Mouse (Mus musculus) intestine, embryonic 14.5 days (tissue): ENCODE measurements around the gene Fam81b. TPM values are rescaled to one million over a fixed set of nuclear protein-coding genes. Genes with fewer than 3 reads are reported as not detected.
"Not testable (repeated sequence)": the region's sequence is repeated elsewhere in the genome, so short reads cannot be mapped to it uniquely, and the experiment has no call there.

Experiments used
- ATAC-seq: fragments of 200-750 bp; cut with Nextera tagmentation; replicated peaks from 2 replicates; pipeline ENCODE4 v1.8.0; 2017; ENCODE audit warnings: low read depth, moderate number of reproducible peaks, moderate TSS enrichment, moderate library complexity; ENCODE audit not compliant: low FRiP score, low TSS enrichment
- DNase-seq: peaks from one replicate; pipeline ENCODE4 v3.0.0-alpha.2; 2018; ENCODE audit warnings: low spot score
- H3K27ac ChIP-seq: fragments of 300-500 bp; sonication (generic); 2 replicates; pipeline ENCODE4 v1.5.1; 2014; ENCODE audit warnings: low read depth, mild to moderate bottlenecking, control low read depth
- H3K27me3 ChIP-seq: fragments of 300-500 bp; sonication (generic); replicated peaks from 2 replicates; pipeline ENCODE4 v1.6.1; 2014; ENCODE audit warnings: low read length, control low read depth; ENCODE audit not compliant: control insufficient read depth, insufficient read depth
- H3K36me3 ChIP-seq: fragments of 300-500 bp; sonication (generic); 2 replicates; pipeline ENCODE4 v1.6.1; 2014; ENCODE audit warnings: low read length, control low read depth; ENCODE audit not compliant: control insufficient read depth, insufficient read depth
- H3K4me1 ChIP-seq: fragments of 300-500 bp; sonication (generic); replicated peaks from 2 replicates; pipeline ENCODE4 v1.6.1; 2014; ENCODE audit warnings: low read length, control low read depth, mixed read lengths; ENCODE audit not compliant: control insufficient read depth, insufficient read depth
- H3K4me2 ChIP-seq: fragments of 300-500 bp; sonication (generic); 2 replicates; pipeline ENCODE4 v1.6.1; 2014; ENCODE audit warnings: low read length
- H3K4me3 ChIP-seq: fragments of 300-500 bp; sonication (generic); 2 replicates; pipeline ENCODE4 v1.5.1; 2014; ENCODE audit warnings: low read depth, low read length, control low read depth, mixed read lengths
- H3K9ac ChIP-seq: fragments of 300-500 bp; sonication (generic); 2 replicates; pipeline ENCODE4 v1.6.1; 2014; ENCODE audit warnings: mild to moderate bottlenecking, low read length
- H3K9me3 ChIP-seq: fragments of 300-500 bp; sonication (generic); 2 replicates; pipeline ENCODE4 v1.6.1; 2016; ENCODE audit warnings: low read length, control low read depth; ENCODE audit not compliant: control insufficient read depth
- WGBS: fragments of 180-500 bp; shearing (Covaris S2); extraction: QIAGEN DNeasy Blood & Tissue Kit; methylation state at CpG from one replicate; pipeline ENCODE4 v1.1.7; 2014; 5-methylcytosine and 5-hydroxymethylcytosine counted together
- polyA plus RNA-seq: library from polyadenylated mRNA; unstranded; fragments of >200 nt; fragmentation: Nextera tagmentation; extraction: Ambion mirVana; gene quantifications from 2 replicates; pipeline ENCODE4 v1.2.1, GENCODE M21; 2014

Fam81b gene
- not detected in 2 replicates for polyA plus RNA-seq

GRCm38 (mm10) chr13:76304637-76305122 lies at the start of gene Fam81b:
Gene Fam81b, minus strand, starts transcription at chr13:76305072.
- Histone ChIP-seq H3K4me2 (no peak within 1 kb of the TSS), H3K27ac (no peak within 1 kb of the TSS), H3K4me3 (no peak within 1 kb of the TSS), H3K4me1 (no peaks in the 10 kb centered on the region), H3K9ac (no peak within 1 kb of the TSS), H3K36me3 (no peaks in the 10 kb centered on the region), H3K9me3 (no peaks in the 10 kb centered on the region), H3K27me3 (no peaks in the 10 kb centered on the region)
- ATAC-seq (no peak), DNase-seq (no peak)
- WGBS, result 42% methylated on average over 7 of the region's 7 CpGs

- WGBS, result 73% methylated on average over 19 of the region's 21 CpGs
- not testable (repeated sequence) for ATAC-seq, H3K36me3 ChIP-seq, H3K4me1 ChIP-seq, H3K4me2 ChIP-seq, H3K27ac ChIP-seq, H3K27me3 ChIP-seq, DNase-seq, H3K9ac ChIP-seq, H3K4me3 ChIP-seq, H3K9me3 ChIP-seq
These were observed 41.1 kb upstream of the Fam81b start for GRCm38 (mm10) chr13:76345941-76346340.

- Histone ChIP-seq H3K4me2 (no peak overlapping the region), H3K27ac (no peak overlapping the region), H3K27me3 (no peaks in the 10 kb centered on the region), H3K9ac (no peak overlapping the region), H3K4me1 (no peaks in the 10 kb centered on the region), H3K9me3 (no peaks in the 10 kb centered on the region), H3K4me3 (no peak overlapping the region), H3K36me3 (no peaks in the 10 kb centered on the region)
- no peak for ATAC-seq
- no peak for DNase-seq
- WGBS, result 29% methylated on average over 3 of the region's 3 CpGs
These were observed 13.8 kb upstream of the Fam81b start for GRCm38 (mm10) chr13:76318635-76319034.

- Histone ChIP-seq H3K36me3 (no peaks in the 10 kb centered on the region), H3K4me3 (no peak overlapping the region), H3K27ac (no peak overlapping the region), H3K27me3 (no peaks in the 10 kb centered on the region), H3K9me3 (no peaks in the 10 kb centered on the region), H3K4me1 (no peaks in the 10 kb centered on the region), H3K4me2 (no peak overlapping the region), H3K9ac (no peak overlapping the region)
- WGBS, result 83% methylated on average over 7 of the region's 7 CpGs
- ATAC-seq (no peak), DNase-seq (no peak)
These were observed 6.7 kb upstream of the Fam81b start for GRCm38 (mm10) chr13:76311580-76311979.

GRCm38 (mm10) chr13:76308811-76309210 lies 3.9 kb upstream of the Fam81b start:
- ATAC-seq (no peak), DNase-seq (no peak)
- H3K27ac ChIP-seq, result no peak overlapping the region
- H3K36me3 ChIP-seq, result no peaks in the 10 kb centered on the region
- H3K27me3 ChIP-seq, result no peaks in the 10 kb centered on the region
- H3K4me1 ChIP-seq, result no peaks in the 10 kb centered on the region
- 81% methylated on average over 1 of the region's 1 CpGs for WGBS
- no peak overlapping the region for H3K9ac ChIP-seq
- no peak overlapping the region for H3K4me2 ChIP-seq
- H3K9me3 ChIP-seq, result no peaks in the 10 kb centered on the region
- H3K4me3 ChIP-seq, result no peak overlapping the region

GRCm38 (mm10) chr13:76305655-76306365 lies 938 bp upstream of the Fam81b start:
- Histone ChIP-seq H3K4me2 (no peak overlapping the region), H3K27ac (no peak overlapping the region), H3K27me3 (no peaks in the 10 kb centered on the region), H3K9me3 (no peaks in the 10 kb centered on the region), H3K36me3 (no peaks in the 10 kb centered on the region), H3K4me1 (no peaks in the 10 kb centered on the region), H3K9ac (no peak overlapping the region), H3K4me3 (no peak overlapping the region)
- DNase-seq (no peak), ATAC-seq (no peak)
- 48% methylated on average over 2 of the region's 2 CpGs for WGBS

GRCm38 (mm10) chr13:76305241-76305640 lies 369 bp upstream of the Fam81b start:
- H3K4me1 ChIP-seq, result no peaks in the 10 kb centered on the region
- DNase-seq (no peak), ATAC-seq (no peak)
- H3K27me3 ChIP-seq, result no peaks in the 10 kb centered on the region
- H3K9ac ChIP-seq, result no peak overlapping the region
- no peak overlapping the region for H3K27ac ChIP-seq
- no peaks in the 10 kb centered on the region for H3K9me3 ChIP-seq
- no peak overlapping the region for H3K4me2 ChIP-seq
- 92% methylated on average over 3 of the region's 3 CpGs for WGBS
- H3K4me3 ChIP-seq, result no peak overlapping the region
- no peaks in the 10 kb centered on the region for H3K36me3 ChIP-seq

GRCm38 (mm10) chr13:76304201-76304600 lies 671 bp downstream of the Fam81b start:
- Histone ChIP-seq H3K9ac (no peak overlapping the region), H3K9me3 (no peaks in the 10 kb centered on the region), H3K27me3 (no peaks in the 10 kb centered on the region), H3K4me1 (no peaks in the 10 kb centered on the region), H3K27ac (no peak overlapping the region), H3K4me2 (no peak overlapping the region), H3K4me3 (no peak overlapping the region), H3K36me3 (no peaks in the 10 kb centered on the region)
- DNase-seq (no peak), ATAC-seq (no peak)
- 85% methylated on average over 1 of the region's 1 CpGs for WGBS

GRCm38 (mm10) chr13:76303160-76303559 lies 1.7 kb downstream of the Fam81b start:
- Histone ChIP-seq H3K4me1 (no peaks in the 10 kb centered on the region), H3K27me3 (no peaks in the 10 kb centered on the region), H3K27ac (no peak overlapping the region), H3K36me3 (no peaks in the 10 kb centered on the region), H3K4me2 (no peak overlapping the region), H3K9me3 (no peaks in the 10 kb centered on the region), H3K4me3 (no peak overlapping the region), H3K9ac (no peak overlapping the region)
- no peak for ATAC-seq
- WGBS, result 71% methylated on average over 1 of the region's 1 CpGs
- DNase-seq, result no peak
